In the genomic region with DNA sequence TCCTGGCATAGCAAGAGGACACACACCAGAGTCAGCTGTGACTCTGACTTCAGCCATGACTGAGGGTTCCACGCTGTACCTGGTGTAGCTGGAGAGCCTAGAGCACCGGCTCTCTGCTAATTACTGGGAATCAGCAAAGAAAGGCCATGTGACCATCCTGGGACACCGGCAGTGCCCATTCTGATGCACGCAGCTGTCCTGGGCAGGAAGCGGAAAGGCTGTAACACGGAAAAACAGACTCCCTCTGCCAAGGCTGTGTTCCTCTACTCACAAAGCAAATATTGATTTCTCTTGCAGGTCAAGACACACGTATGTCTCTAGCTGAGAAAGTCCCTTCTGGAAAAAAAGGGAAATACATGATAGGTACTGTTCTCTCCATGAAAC, we compare ENCODE assay signal across 13 mouse cellular contexts. TPM values are rescaled to one million over a fixed set of nuclear protein-coding genes. Genes with fewer than 3 reads are reported as not detected.
DNase-seq lines count a peak whose midpoint lies in the region; ATAC-seq and TF ChIP-seq lines count a peak whose summit lies in the region.
"Had no signal": no experiment of that assay in that cellular context is flagged by ENCODE, and none has a peak within 500 bp of the region (broad histone marks: within the 10 kb centered on the region; RNA-seq: fewer than 3 reads in every experiment).

No protein-coding gene starts in this region.

- no peaks in the 10 kb centered on the region for H3K9me3 ChIP-seq in E14TG2a.4 (ENCODE audit: low read length)
- no peaks in the 10 kb centered on the region for H3K9me3 ChIP-seq in kidney, embryonic 14.5 days (ENCODE audit: control insufficient read depth, low read length)
- H3K9me3 ChIP-seq in lung, embryonic 16.5 days (ENCODE audit: control insufficient read depth, low read length), result no peaks in the 10 kb centered on the region

- peak overlapping the region; percentile 37 for H3K4me3 ChIP-seq in E14TG2a.4 (replicated peaks; ENCODE audit: low read length)
- no peak overlapping the region for H3K4me3 ChIP-seq in kidney, embryonic 14.5 days (ENCODE audit: low read length)
- H3K4me3 ChIP-seq in lung, embryonic 16.5 days (ENCODE audit: low read length), result no peak overlapping the region
- no peak overlapping the region for H3K4me3 ChIP-seq in left cerebral cortex, adult 2 months

- 62% methylated on average over 7 of the region's 7 CpGs for WGBS in kidney, embryonic 14.5 days
- WGBS in lung, embryonic 16.5 days, result 67% methylated on average over 7 of the region's 7 CpGs

- intact Hi-C loops in left cerebral cortex, adult 2 months (cut with DNase I), result no loop called here

- H3K36me3 ChIP-seq in E14TG2a.4 (ENCODE audit: insufficient read depth, low read length), result no peaks in the 10 kb centered on the region
- H3K36me3 ChIP-seq in kidney, embryonic 14.5 days (ENCODE audit: control insufficient read depth, insufficient read depth, low read length), result no peaks in the 10 kb centered on the region
- no peaks in the 10 kb centered on the region for H3K36me3 ChIP-seq in lung, embryonic 16.5 days (ENCODE audit: control insufficient read depth, insufficient read depth, low read length)

- H3K27me3 ChIP-seq in E14TG2a.4 (ENCODE audit: insufficient read depth, low read length), result peaks cover 3% of the 10 kb centered on the region; the same call in 1 of the 2 replicates
- H3K27me3 ChIP-seq in kidney, embryonic 14.5 days (ENCODE audit: control insufficient read depth, insufficient read depth, low read length), result no peaks in the 10 kb centered on the region
- H3K27me3 ChIP-seq in lung, embryonic 16.5 days (ENCODE audit: control insufficient read depth, insufficient read depth, low read depth, low read length), result no peaks in the 10 kb centered on the region
- H3K27me3 ChIP-seq: Patski had no signal

- TF ChIP-seq CTCF in E14TG2a.4 (conservative IDR thresholded peaks at IDR 0.05; ENCODE audit: low read length), result no peak
- TF ChIP-seq CTCF in left cerebral cortex, adult 2 months (IDR thresholded peaks at IDR 0.05), result no peak

- no peak overlapping the region for H3K4me2 ChIP-seq in kidney, embryonic 14.5 days (replicated peaks; ENCODE audit: low read depth, low read length)
- H3K4me2 ChIP-seq in lung, embryonic 16.5 days (ENCODE audit: low read depth, low read length), result no peak overlapping the region

- peak overlapping the region; percentile 90; the same call in 1 of the 2 replicates for H3K27ac ChIP-seq in kidney, embryonic 14.5 days (ENCODE audit: low read depth, low read length)
- H3K27ac ChIP-seq in lung, embryonic 16.5 days (ENCODE audit: low read length), result peak overlapping the region; percentile 89
- H3K27ac ChIP-seq in left cerebral cortex, adult 2 months, result no peak overlapping the region

- DNase-seq in heart, adult 11 months, result peak; percentile 95
- DNase-seq in heart, postnatal 4 days, result no peak
- no peak for DNase-seq in layer of hippocampus, adult 18-20 months (ENCODE audit: low spot score in 2 of 2)
- DNase-seq in thymus, postnatal 0 days (ENCODE audit: low spot score), result no peak
- DNase-seq in left cerebral cortex, adult 2 months (ENCODE audit: extremely low spot score in 1 of 2, low spot score in 2 of 2), result no peak
- DNase-seq: adrenal gland, postnatal 36 days; thymus, postnatal 36 days had no signal

- H3K9ac ChIP-seq in kidney, embryonic 14.5 days (ENCODE audit: low read depth, low read length), result no peak overlapping the region
- H3K9ac ChIP-seq in lung, embryonic 16.5 days (ENCODE audit: low read length), result peak overlapping the region; percentile 19; the same call in 1 of the 2 replicates

- no peak for ATAC-seq in kidney, embryonic 14.5 days (ENCODE audit: low FRiP score, low TSS enrichment)
- ATAC-seq in lung, embryonic 16.5 days (ENCODE audit: low read depth), result no peak
- ATAC-seq: Patski had no signal

- H3K4me1 ChIP-seq in E14TG2a.4 (replicated peaks; ENCODE audit: low read depth, low read length), result peaks cover 38% of the 10 kb centered on the region
- H3K4me1 ChIP-seq in kidney, embryonic 14.5 days (ENCODE audit: control insufficient read depth, insufficient read depth, low read length), result peaks cover 21% of the 10 kb centered on the region
- peaks cover 39% of the 10 kb centered on the region for H3K4me1 ChIP-seq in lung, embryonic 16.5 days (replicated peaks; ENCODE audit: control insufficient read depth, insufficient read depth, low read length)

RNA-seq across cellular contexts. Expression of a gene that starts 12.3 kb away (rescaled TPM):
- 10 to 100 TPM; 10.1 to 10.3 TPM for total RNA-seq in heart, postnatal 4 days (2021)
- polyA plus RNA-seq in kidney, embryonic 14.5 days (2014; fragmentation: Nextera tagmentation; extraction: Ambion mirVana), result 31.4 and 36.0 TPM in 2 replicates
- polyA plus RNA-seq in lung, embryonic 16.5 days (2015; fragmentation: Nextera tagmentation; extraction: Ambion mirVana), result 96.1 and 116 TPM in 2 replicates
- total RNA-seq in layer of hippocampus, adult 18-20 months (2021), result 10 to 100 TPM; 16.0 to 18.5 TPM
- 3.7 and 4.5 TPM in 2 replicates for polyA plus RNA-seq in thymus, postnatal 0 days (2015; fragmentation: Nextera tagmentation; extraction: Ambion mirVana)
- 10 to 100 TPM in 1 of 2 experiments, 1 to 10 TPM in 1; 8.5 to 10.4 TPM for total RNA-seq in left cerebral cortex, adult 2 months (2021)

RNA-seq across cellular contexts. Expression of a gene that starts 33.5 kb away (rescaled TPM):
- not detected for total RNA-seq in heart, postnatal 4 days (2021)
- not detected in 2 replicates for polyA plus RNA-seq in kidney, embryonic 14.5 days (2014; fragmentation: Nextera tagmentation; extraction: Ambion mirVana)
- 0.72 and 0.87 TPM in 2 replicates for polyA plus RNA-seq in lung, embryonic 16.5 days (2015; fragmentation: Nextera tagmentation; extraction: Ambion mirVana)
- total RNA-seq in layer of hippocampus, adult 18-20 months (2021), result under 1 TPM; 0.23 to 0.27 TPM
- polyA plus RNA-seq in thymus, postnatal 0 days (2015; fragmentation: Nextera tagmentation; extraction: Ambion mirVana), result 0.05 and 0.06 TPM in 2 replicates
- under 1 TPM in 1 of 2 experiments, not detected in 1; 0.34 TPM for total RNA-seq in left cerebral cortex, adult 2 months (2021)
- polyA plus RNA-seq: hindbrain, embryonic 11.5 days; limb, embryonic 11.5 days had no signal
